Mouse (Mus musculus) kidney, embryonic 14.5 days (tissue): Measurements from ENCODE around the gene Ptbp1. TPM values are rescaled to one million over a fixed set of nuclear protein-coding genes. Genes with fewer than 3 reads are reported as not detected.

Experiments
- ATAC-seq: fragments of 200-750 bp; cut with Nextera tagmentation; 2 replicates; pipeline ENCODE4 v1.8.0; 2017; ENCODE audit warnings: moderate number of reproducible peaks, mild to moderate bottlenecking, moderate TSS enrichment, moderate library complexity; ENCODE audit not compliant: low FRiP score, low TSS enrichment
- H3K27ac ChIP-seq: fragments of 300-500 bp; sonication (generic); 2 replicates; pipeline ENCODE4 v1.5.1; 2014; ENCODE audit warnings: low read depth, mild to moderate bottlenecking, low read length, moderate library complexity, mixed read lengths
- H3K27me3 ChIP-seq: fragments of 300-500 bp; sonication (generic); 2 replicates; pipeline ENCODE4 v1.6.1; 2014; ENCODE audit warnings: mild to moderate bottlenecking, low read length; ENCODE audit not compliant: control insufficient read depth, insufficient read depth
- H3K36me3 ChIP-seq: fragments of 300-500 bp; sonication (generic); 2 replicates; pipeline ENCODE4 v1.6.1; 2014; ENCODE audit warnings: low read length, mixed read lengths; ENCODE audit not compliant: control insufficient read depth, insufficient read depth
- H3K4me1 ChIP-seq: fragments of 300-500 bp; sonication (generic); 2 replicates; pipeline ENCODE4 v1.6.1; 2014; ENCODE audit warnings: low read length, mixed read lengths; ENCODE audit not compliant: control insufficient read depth, insufficient read depth
- H3K4me2 ChIP-seq: fragments of 300-500 bp; sonication (generic); replicated peaks from 2 replicates; pipeline ENCODE4 v1.6.1; 2014; ENCODE audit warnings: low read depth, mild to moderate bottlenecking, low read length
- H3K4me3 ChIP-seq: fragments of 300-500 bp; sonication (generic); 2 replicates; pipeline ENCODE4 v1.5.1; 2014; ENCODE audit warnings: mild to moderate bottlenecking, low read length
- H3K9ac ChIP-seq: fragments of 300-500 bp; sonication (generic); 2 replicates; pipeline ENCODE4 v1.6.1; 2014; ENCODE audit warnings: low read depth, mild to moderate bottlenecking, low read length, moderate library complexity
- H3K9me3 ChIP-seq: fragments of 300-500 bp; sonication (generic); 2 replicates; pipeline ENCODE4 v1.6.1; 2016; ENCODE audit warnings: low read length; ENCODE audit not compliant: control insufficient read depth
- WGBS: fragments of 180-500 bp; shearing (Covaris S2); extraction: QIAGEN DNeasy Blood & Tissue Kit; methylation state at CpG from one replicate; pipeline ENCODE4 v1.1.7; 2014; 5-methylcytosine and 5-hydroxymethylcytosine counted together
- polyA plus RNA-seq: library from polyadenylated mRNA; unstranded; fragments of >200 nt; fragmentation: Nextera tagmentation; extraction: Ambion mirVana; gene quantifications from 2 replicates; pipeline ENCODE4 v1.2.1, GENCODE M21; 2014

Ptbp1 gene
- polyA plus RNA-seq, 1 experiment from 2014 or later, result 333 TPM

- H3K4me1 ChIP-seq, result peaks cover under 1% of the 10 kb centered on the region; the same call in 1 of the 2 replicates
- H3K9me3 ChIP-seq, result no peaks in the 10 kb centered on the region
- H3K9ac ChIP-seq, result no peak overlapping the region
- peaks cover 67% of the 10 kb centered on the region for H3K36me3 ChIP-seq
- no peak overlapping the region for H3K4me3 ChIP-seq
- WGBS, result 68% methylated on average over 11 of the region's 11 CpGs
- no peak overlapping the region for H3K27ac ChIP-seq
- H3K27me3 ChIP-seq, result no peaks in the 10 kb centered on the region
- ATAC-seq, result no peak
- no peak overlapping the region for H3K4me2 ChIP-seq
Observed at GRCm38 (mm10) chr10:79866601-79867000, 12.4 kb downstream of the Ptbp1 start.

- WGBS, result 94% methylated on average over 8 of the region's 8 CpGs
- H3K9me3 ChIP-seq, result no peaks in the 10 kb centered on the region
- no peak for ATAC-seq
- H3K4me1 ChIP-seq, result peaks cover 10% of the 10 kb centered on the region
- H3K4me2 ChIP-seq, result no peak overlapping the region
- H3K36me3 ChIP-seq, result peaks cover 26% of the 10 kb centered on the region
- no peak overlapping the region for H3K4me3 ChIP-seq
- H3K27me3 ChIP-seq, result no peaks in the 10 kb centered on the region
- no peak overlapping the region for H3K9ac ChIP-seq
- no peak overlapping the region for H3K27ac ChIP-seq
Observed at GRCm38 (mm10) chr10:79871845-79872244, 17.6 kb downstream of the Ptbp1 start.

- Histone ChIP-seq H3K36me3 (peaks cover 18% of the 10 kb centered on the region; the same call in 1 of the 2 replicates), H3K4me2 (peak overlapping the region; percentile 79), H3K4me1 (peaks cover 15% of the 10 kb centered on the region), H3K27ac (no peak overlapping the region), H3K4me3 (peak overlapping the region; percentile 70), H3K9me3 (no peaks in the 10 kb centered on the region), H3K27me3 (no peaks in the 10 kb centered on the region), H3K9ac (no peak overlapping the region)
- 55% methylated on average over 3 of the region's 3 CpGs for WGBS
- no peak for ATAC-seq
Observed at GRCm38 (mm10) chr10:79872862-79873261, 18.6 kb downstream of the Ptbp1 start.

- 9% methylated on average over 6 of the region's 6 CpGs for WGBS
- peaks cover 18% of the 10 kb centered on the region; the same call in 1 of the 2 replicates for H3K36me3 ChIP-seq
- H3K9ac ChIP-seq, result peak overlapping the region; percentile 82
- peak overlapping the region; percentile 79 for H3K4me2 ChIP-seq
- no peak for ATAC-seq
- no peak overlapping the region for H3K27ac ChIP-seq
- peaks cover 15% of the 10 kb centered on the region for H3K4me1 ChIP-seq
- H3K4me3 ChIP-seq, result peak overlapping the region; percentile 70
- H3K9me3 ChIP-seq, result no peaks in the 10 kb centered on the region
- H3K27me3 ChIP-seq, result no peaks in the 10 kb centered on the region
Observed at GRCm38 (mm10) chr10:79873313-79873712, 19.1 kb downstream of the Ptbp1 start.

GRCm38 (mm10) chr10:79873715-79874289 is 19.6 kb downstream of the Ptbp1 start:
- H3K4me2 ChIP-seq, result peak overlapping the region; percentile 79
- WGBS, result 2% methylated on average over 26 of the region's 26 CpGs
- H3K27ac ChIP-seq, result peak overlapping the region; percentile 66
- no peaks in the 10 kb centered on the region for H3K27me3 ChIP-seq
- no peaks in the 10 kb centered on the region for H3K9me3 ChIP-seq
- H3K36me3 ChIP-seq, result peaks cover 18% of the 10 kb centered on the region; the same call in 1 of the 2 replicates
- ATAC-seq, result peak; percentile 37
- peak overlapping the region; percentile 82 for H3K9ac ChIP-seq
- H3K4me1 ChIP-seq, result peaks cover 15% of the 10 kb centered on the region
- H3K4me3 ChIP-seq, result peak overlapping the region; percentile 70

- peak within 1 kb of the TSS; percentile 70 for H3K4me3 ChIP-seq
- under 1% methylated on average over 42 of the region's 57 CpGs for WGBS
- H3K27me3 ChIP-seq, result no peaks in the 10 kb centered on the region
- peak within 1 kb of the TSS; percentile 82 for H3K9ac ChIP-seq
- H3K27ac ChIP-seq, result peak within 1 kb of the TSS; percentile 66
- no peaks in the 10 kb centered on the region for H3K9me3 ChIP-seq
- peak; percentile 88 for ATAC-seq
- peaks cover 15% of the 10 kb centered on the region for H3K4me1 ChIP-seq
- H3K36me3 ChIP-seq, result peaks cover 18% of the 10 kb centered on the region; the same call in 1 of the 2 replicates
- H3K4me2 ChIP-seq, result peak within 1 kb of the TSS; percentile 79
Observed at GRCm38 (mm10) chr10:79874290-79874862, 20.1 kb downstream of the Ptbp1 start, which contains the start of the genes Prtn3 and Plppr3. Prtn3 (plus strand) TSS chr10:79874476. Plppr3 (minus strand) TSS chr10:79874634.

GRCm38 (mm10) chr10:79877174-79877573 is 22.9 kb downstream of the Ptbp1 start:
- Histone ChIP-seq H3K9ac (no peak overlapping the region), H3K4me3 (no peak overlapping the region), H3K4me2 (no peak overlapping the region), H3K27ac (no peak overlapping the region), H3K9me3 (no peaks in the 10 kb centered on the region), H3K4me1 (peaks cover 29% of the 10 kb centered on the region), H3K27me3 (no peaks in the 10 kb centered on the region), H3K36me3 (no peaks in the 10 kb centered on the region)
- 63% methylated on average over 1 of the region's 1 CpGs for WGBS
- ATAC-seq, result no peak

GRCm38 (mm10) chr10:79877757-79878156 is 23.5 kb downstream of the Ptbp1 start:
- Histone ChIP-seq H3K4me2 (no peak overlapping the region), H3K4me1 (peaks cover 31% of the 10 kb centered on the region), H3K9me3 (no peaks in the 10 kb centered on the region), H3K27me3 (no peaks in the 10 kb centered on the region), H3K36me3 (no peaks in the 10 kb centered on the region), H3K9ac (no peak overlapping the region), H3K4me3 (no peak overlapping the region), H3K27ac (no peak overlapping the region)
- 55% methylated on average over 12 of the region's 12 CpGs for WGBS
- ATAC-seq, result no peak

- Histone ChIP-seq H3K9me3 (no peaks in the 10 kb centered on the region), H3K27me3 (no peaks in the 10 kb centered on the region), H3K4me1 (peaks cover 30% of the 10 kb centered on the region), H3K4me2 (no peak overlapping the region), H3K27ac (peak overlapping the region; percentile 31; the same call in 1 of the 2 replicates), H3K36me3 (no peaks in the 10 kb centered on the region), H3K9ac (no peak overlapping the region), H3K4me3 (no peak overlapping the region)
- 33% methylated on average over 3 of the region's 3 CpGs for WGBS
- 0 out of 2 replicates have a peak, but pooled peaks have one; percentile 10 for ATAC-seq
Observed at GRCm38 (mm10) chr10:79879527-79879926, 25.3 kb downstream of the Ptbp1 start.
